Mouse (Mus musculus) gastrocnemius, adult 8-10 months (tissue): ENCODE results near the gene Tmem182. TPM values are rescaled to one million over a fixed set of nuclear protein-coding genes. Genes with fewer than 3 reads are reported as not detected.

ENCODE experiments used
- DNase-seq, 2 experiments: peaks; one replicate each; pipeline ENCODE4 v3.0.0; 2022; ENCODE audit warnings: low spot score in 2 of 2
- total RNA-seq, 4 experiments: library from RNA; stranded (reverse); gene quantifications; 2 replicates each; pipeline ENCODE4 v1.2.4; 2022

Tmem182 gene
- total RNA-seq, 4 experiments from 2014 or later = 191 to 208 (median 196) TPM

DNA sequence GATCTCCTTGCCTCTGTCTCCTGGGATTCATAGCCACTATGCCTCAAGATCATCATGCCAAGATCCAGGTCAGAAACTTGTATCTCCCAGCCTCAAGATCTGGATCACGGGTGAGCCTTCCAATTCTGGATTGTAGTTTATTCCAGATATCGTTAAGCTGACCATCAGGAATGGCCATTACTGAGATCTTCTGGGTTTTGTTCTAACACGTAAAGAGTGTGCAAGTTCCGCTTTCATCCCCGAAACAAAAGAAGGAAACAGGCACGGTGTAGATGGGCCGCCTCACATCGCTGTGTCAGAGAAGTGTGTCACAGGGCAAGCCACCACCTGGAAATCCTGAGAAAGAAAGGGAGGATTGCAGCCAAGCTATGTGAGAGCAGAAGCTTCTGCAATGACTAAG lies 6.3 kb upstream of the Tmem182 start:
- DNase-seq = no peak

DNA sequence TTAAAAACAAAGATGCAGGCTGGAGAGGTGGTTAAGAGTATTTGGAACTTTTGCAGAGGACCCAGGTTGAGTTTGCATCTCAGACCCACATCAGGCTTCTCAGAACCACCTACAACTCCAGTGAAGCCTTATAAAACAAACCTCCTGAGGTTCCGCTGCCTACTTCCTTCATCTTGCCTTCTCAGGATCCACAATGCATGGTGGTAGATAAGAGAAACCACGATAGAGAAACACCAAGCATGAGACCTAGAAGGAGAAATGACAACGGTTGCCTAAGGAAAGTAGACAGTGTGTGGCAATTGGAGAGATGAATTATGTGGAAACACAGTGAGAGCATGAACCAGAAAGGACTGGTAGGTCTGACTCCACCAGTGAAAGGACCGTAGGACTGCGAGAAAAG lies 4.5 kb upstream of the Tmem182 start:
- no peak for DNase-seq

DNA sequence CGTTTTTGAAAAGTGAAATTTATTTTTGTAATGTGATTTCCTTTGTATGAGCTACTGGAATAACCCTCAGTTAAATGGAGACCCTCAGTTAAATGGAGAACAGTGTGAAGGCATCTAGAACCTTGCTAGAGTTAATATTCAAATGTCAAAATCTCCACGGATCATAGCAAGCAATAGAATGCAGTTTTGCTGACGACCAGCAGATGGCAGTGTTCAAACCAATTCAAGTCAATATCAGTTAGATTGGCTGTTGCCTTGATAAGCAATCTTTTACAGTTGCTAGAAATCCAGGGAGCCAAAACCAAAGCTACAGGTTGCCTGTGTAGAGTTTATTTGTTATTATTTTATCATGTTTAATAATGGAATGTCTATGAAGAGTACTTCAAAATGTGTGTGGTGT lies 2.6 kb upstream of the Tmem182 start:
- DNase-seq = peak; percentile 17 to 24

DNA sequence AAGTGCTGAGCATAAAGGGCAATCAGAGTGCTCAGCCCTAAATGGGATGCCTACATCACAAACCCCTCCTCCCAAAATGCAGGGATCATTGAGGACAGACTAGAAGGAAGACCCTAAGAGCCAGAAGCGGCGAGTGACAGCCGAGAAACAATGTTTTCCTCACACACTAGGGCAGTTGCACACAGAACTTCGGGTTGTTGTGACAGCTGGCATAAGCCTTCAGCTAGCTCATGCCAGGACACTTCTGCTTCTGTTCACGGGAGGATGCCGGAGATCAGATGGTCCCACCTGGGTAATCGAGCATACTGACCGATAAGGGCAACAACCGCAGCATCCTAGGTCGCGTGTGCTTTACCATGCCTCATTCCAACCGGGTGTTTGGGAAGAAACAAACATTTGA lies 1.3 kb upstream of the Tmem182 start:
- DNase-seq = no peak

DNA sequence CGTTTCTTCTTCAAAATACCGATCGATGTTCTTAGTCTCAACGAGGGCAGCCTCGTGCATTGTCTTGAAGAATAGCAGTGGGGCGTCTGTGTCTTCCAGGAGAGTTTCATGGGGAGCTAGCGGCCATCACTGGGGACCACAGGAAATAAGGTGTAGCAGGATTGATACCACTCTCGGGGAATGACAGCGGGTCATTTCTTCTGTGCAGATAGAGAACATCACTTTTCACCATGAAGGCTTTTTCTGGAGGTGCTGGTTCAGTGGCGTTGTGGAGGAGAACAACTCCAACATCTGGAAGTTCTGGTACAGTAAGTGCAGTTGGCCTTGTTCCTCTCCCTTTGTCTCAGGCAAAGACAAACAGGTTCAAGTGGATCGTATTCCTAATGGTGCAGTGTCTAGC lies 490 bp downstream of the Tmem182 start:
- no peak for DNase-seq

DNA sequence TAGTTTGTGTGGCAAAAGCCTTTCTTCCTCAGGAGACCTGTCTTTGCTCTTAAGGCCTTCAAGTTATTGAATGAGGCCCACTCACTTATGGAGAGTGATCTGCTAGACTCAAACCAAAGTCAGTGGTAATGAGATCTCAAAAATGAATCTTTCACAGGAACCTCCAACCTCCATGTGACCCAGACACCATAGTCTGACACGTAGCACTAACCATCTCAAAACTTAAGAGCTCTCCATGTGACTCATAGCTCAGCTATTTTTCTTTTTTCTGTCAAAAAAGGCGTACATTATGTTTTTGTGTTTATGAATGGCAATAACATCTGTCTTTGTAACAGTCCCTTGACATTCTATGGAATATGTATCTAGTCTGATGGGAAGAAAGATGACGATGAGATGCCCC lies 3.2 kb downstream of the Tmem182 start:
- DNase-seq = no peak

DNA sequence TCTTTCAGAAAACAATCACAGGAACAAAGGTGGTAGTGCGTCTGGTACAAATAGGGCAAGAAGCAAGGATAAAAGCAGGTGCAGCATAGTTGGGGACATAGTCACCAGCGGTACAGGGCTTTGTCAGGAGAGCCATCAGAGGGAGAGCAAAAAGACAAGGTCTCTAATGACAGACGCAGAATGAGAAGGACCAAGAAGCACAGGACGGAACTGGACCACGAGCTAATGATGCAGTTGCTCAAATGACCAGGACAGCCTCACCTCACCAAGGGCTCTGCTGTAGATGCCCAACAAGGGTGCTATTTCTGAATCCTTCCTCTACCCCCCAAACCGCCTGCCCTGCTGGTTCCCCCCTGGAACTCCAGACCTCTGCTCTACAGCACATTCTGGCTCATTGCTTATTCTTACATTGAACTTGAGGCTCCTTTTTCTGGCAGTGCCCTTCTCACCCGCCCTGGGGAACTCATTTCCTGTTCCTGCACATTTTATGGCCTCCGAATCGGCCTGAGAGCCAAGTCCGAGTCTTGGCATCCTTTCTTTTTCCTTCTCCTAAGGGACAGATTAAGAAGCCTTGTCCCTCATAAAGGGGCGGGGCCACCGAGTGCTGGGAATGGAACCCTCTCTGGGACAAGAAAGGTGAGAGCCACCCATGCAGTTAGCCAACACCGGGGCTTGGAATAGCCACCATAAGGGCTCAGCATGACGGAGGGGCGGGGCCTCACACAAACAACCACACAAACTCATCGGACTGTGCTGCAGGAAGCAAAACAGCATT lies 9.9 kb downstream of the Tmem182 start:
- peak; percentile 65 to 68 for DNase-seq

DNA sequence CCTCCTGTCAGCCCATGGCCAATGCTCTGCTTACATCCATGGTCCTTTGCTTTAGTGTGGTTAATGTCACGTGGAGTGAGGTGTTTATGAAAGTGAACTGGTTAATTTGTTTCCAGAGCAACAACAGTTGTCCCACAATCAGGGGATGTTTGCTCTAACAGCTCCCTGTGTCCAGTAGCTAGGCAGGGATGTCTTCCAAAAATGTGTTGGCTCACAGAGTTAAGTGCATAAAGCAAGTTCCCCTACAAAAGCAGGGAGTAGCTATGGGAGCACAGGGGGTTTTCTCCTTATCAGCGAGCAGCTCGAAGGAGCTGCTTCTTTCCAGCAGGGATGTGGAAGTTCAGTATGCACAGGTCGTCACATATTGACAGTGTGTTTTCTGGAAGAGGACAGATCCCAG lies 19.1 kb downstream of the Tmem182 start:
- DNase-seq = no peak

DNA sequence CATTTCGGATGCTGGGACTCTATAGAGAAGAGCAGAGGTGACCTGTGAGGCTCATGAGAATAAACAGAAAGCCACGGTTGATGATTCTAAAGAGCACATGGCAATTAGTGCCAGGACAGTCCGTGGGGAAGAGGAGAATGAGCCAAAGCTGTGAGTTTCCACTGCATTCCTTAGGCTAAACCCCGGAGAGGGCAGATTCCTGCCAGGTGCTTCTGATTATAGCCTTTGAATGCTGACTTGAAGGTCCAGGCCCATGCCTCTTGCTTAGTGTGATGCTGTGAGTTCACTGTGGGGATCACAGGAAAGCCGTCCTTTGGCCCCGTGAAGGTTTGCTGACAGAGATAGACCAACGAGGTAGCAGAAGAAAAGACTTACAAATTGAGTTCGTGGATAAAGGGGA lies 19.5 kb downstream of the Tmem182 start:
- no peak for DNase-seq

DNA sequence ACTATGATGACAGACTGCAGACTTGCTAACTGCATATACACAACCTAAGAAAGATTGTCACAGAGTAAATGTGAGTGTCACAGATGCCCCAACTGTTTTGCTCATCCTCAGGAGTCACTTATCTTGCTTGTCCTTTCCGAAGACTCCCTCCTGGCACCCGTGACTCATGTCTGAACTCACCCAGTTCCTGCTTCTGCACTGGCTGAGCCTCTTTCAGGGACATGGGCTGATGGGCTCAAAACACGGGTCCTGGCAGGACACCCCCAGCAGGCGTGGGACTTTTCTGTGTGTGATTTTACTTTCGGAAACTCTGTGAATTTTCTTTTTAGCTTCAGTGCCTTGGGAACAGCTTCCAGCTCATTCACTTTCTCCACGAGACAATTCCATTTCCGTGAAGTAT lies 20.4 kb downstream of the Tmem182 start:
- DNase-seq = no peak

DNA sequence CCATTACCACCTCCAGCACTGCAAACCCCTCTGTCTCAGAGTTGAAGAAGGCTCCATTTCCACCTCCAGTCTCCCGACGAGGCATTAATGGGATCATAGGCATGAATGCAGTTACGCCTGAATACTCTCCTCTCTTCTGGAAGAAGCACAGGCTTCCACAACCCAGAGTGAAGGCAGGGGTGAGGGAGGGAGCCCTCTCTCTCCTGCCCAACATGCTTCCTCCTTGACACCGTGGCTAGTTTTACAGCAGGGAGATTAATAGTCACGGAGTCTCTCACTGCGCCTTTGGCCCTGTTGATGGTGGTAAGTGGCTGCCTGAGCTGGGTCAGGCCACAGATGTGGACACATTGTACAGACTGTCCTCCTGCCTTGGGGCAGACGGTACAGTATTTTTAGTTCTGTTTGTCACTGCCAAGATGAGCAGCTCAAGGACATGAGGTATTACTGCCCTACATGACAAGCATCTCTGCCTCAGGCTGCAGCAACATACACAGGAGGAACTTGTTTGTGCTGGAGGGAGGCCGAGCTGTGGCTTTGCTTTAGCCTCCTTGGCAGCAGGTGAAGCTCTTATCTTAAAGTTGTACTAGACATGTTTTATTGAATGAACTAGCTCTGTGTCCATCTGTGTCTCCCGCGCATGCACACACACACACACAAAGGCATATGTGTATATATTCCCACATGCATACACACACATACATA lies 24.0 kb downstream of the Tmem182 start:
- peak; percentile 38 to 59 for DNase-seq

DNA sequence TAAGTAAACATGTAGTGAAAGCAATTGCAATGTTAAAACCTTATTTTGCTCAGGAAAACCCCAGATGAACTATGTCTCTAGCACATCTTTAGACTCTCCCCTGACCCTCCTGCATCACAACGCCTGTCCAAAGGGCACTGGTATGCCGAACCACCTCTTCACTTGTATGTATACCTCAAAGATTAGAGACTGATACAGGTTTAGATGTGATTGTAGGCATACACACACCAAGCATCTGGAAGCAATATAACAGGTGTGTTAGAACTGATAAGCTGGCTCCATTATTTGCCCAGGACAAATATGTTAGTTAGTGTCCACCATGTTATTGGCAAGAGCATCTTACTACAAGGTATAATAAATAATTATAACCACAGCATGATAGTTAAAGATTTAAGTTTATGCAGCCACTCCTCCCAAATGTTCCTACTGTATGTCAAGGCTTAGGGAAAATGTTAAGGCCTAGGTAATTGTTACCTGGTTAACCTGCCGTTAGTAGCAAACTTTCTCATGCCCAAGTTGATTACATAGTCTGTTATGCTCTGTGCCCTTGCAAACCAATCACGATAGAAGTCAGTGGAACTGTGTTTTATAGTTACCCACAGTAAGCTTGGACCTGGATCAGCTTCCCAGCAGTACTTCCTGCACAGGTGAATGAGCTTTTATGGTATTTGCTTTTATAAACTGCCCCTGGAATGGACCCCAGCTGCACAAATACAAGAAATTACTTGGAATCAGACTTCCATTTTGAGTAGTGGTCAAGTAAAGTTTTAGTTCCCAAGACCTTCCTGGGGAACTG lies 25.5 kb downstream of the Tmem182 start:
- no peak for DNase-seq

DNA sequence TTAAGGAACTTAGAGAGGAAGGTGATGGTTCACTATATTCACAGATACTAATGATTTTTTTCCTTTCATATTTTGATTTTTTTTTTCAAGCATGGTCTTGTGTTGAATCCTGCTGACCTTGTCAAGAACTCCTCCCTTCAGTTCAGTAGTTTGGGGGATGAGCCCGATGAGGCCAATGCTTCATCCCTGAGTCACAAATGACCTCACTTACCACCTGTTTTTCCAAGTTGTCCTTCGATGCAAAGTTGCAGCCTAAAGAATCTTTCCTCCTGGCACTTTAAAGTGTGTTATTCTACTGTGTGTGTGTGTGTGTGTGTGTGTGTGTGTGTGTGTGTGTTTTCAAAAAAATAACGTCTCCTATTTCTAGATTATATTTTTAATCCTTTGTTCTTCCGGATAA lies 30.1 kb downstream of the Tmem182 start:
- DNase-seq = no peak

DNA sequence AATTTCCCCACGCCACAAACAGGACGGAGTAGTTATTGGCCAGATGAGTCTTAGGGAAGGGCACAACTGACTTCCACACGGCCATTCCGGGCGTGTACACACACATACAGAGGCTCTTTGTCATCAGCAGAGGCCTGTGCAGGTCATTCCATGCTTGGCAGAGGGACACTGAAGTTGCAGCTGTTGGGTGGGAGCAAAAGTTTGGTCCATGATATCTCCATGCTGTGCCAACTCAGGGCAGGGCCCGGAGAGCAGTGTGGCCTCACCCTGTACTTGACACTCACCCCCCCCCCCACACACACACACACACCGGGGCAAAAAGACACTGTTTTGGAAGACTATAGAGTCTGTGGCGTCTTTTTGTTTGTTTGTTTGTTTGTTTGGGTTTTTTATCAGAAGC lies 35.2 kb downstream of the Tmem182 start:
- peak in 1 of 2 experiments; percentile 25 for DNase-seq

DNA sequence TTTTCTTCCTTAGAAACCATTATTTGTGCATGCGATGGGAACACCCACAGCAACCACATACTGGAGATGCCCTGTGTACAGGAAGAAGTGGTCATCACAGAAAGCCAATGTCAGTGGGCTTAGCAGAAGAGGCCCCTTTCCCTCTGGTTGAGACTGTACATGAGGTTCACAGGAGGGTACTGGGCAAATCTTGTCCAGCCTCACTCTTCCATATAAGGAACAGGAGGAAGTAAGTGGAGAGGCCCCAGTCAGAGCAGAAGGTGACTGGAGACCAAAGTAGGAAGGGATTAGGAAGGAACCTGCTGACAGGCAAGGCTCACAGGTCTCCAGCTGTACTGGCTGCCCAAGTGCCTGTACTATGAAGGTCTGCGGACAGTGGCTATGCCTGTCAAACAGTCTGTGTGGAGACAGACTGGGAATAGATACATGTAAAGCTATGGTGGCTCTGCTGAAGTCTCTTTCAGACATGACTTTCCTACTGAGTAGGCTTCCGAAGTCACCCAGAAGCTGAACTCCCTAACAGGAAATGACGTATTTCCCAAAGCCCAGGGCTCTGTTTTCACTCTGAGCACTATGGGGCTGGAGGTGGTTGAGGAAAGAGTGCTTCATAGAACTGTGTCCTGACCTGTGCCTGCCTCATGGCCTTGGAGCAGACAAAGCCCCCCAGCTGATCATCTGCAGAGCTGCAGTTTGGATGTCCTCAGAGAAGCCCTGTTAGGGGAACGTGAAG lies 35.8 kb downstream of the Tmem182 start:
- no peak for DNase-seq

DNA sequence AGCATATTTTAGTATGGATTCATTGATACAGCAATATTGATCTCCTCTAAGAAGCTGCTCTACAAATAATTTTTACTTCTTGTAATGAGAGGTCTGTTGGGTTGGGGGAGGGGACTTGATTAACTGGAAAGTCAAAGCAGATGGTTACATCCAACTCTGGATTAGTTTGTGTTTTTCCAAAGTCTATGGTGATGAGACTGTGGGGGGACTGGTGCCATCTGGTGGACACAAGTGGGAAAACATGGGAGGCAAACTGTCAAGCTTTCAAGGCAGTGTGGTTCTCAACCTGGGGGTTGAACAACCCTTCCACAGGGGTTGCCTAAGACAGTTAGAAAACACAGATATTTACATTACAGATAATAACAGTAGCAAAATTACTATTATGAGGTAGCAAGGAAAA lies 39.2 kb downstream of the Tmem182 start:
- peak; percentile 29 to 43 for DNase-seq

DNA sequence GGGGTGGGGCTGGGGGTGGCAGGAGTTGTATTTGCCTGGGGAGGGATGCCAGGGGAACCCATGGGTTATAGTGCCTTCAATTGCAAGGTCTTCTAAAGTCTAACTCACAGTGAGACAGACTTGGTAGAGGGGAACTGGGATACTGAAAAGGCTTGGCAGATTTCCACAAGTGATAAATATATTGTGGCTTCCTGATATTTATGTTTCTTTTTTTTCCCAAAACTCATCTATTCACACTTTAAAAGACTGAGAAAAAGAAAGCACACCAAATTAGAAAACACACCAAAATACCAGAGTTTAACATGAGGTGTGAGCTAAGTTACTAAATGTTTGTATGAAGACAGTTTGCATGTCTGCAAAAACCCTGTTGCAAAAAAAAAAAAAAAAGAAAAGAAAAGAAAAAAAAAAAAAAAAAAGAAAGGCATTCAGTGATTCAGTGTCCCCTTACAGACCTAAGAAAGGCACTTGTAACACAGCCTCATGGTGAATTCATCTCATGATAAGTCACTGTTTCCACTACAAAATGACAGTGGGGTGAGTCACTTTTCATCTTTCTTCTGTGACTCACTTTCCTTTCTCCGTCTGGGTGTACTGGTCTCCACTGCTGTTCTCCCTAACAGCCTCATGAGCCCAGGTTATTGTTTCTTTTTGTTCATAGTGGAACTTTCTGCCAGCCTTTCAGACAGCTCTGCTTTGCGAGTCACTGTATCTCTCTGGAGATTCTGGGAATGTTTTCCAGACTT lies 42.0 kb downstream of the Tmem182 start:
- no peak for DNase-seq

DNA sequence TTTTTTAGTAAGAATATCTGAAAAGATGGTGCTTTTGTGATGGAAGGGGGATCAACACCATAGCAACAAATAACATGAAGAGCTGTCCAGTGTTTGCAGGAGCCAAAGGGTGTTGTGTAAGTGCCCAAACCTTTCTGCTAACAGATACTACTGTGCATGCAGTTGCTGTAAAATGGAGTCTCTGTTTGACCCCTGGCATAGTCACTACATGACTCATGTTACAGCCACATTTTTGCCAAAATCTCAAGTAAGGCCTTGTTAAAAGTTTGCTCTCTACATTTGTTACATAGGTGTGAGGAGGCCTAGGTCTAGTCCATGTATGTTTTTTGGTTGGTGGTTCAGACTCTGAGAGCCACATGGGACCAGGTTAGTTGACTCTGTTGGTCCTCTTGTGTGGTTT lies 45.9 kb downstream of the Tmem182 start:
- no peak for DNase-seq

DNA sequence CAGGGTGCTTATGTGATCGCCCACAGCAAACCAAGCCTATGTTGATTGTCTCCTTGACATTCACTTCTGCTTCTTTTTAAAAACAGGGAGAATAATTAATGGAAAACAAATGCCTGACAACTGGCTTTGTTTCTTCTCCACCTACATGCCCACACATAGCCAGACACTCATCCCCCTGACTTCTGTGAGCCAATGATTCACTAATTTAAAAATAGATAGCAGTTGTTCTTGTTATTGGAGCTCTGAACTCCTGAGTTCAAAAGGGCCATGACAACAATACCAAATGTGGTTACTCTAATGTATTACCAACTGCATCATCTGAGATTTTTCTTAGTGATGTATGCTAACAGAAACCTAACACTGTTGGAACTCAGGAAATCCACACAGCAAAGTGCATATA lies 49.9 kb downstream of the Tmem182 start:
- DNase-seq = no peak

DNA sequence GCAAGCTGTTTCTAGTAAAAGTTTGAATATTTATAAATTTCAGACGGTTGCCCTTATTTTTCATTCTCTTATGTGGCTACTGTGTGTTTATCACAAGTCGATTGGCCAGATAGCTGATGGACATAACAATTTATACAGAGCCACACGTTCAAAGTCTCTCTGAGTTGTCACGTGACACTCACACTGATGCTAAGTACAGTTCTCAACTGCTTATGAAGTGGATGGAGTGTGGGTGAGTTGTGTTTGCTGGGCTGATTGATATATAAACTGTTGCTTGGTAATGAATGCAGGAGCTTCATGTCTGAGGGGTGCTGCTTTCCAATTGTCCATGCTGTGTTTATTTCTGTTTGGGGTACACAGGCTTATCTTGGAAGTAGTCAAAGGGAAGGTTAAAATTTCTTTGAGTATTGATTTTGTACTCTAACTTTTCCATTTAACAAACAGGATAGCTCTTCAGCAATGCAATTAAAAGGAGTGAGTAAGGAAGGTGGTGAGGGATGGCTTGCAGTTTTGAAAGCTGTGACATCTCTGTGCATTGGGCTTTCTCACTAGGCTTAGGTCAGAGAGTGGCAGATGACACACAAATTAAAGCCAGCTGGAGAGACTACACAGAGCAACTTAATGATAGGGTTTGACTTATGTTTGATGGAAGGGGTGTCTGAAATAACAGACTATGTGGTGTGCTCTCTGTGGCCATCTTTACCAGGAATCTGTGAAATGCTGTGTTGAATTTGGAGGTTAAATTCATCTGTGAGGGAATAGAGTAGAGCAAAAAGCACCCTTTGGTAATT lies 51.6 kb downstream of the Tmem182 start:
- no peak for DNase-seq
